Mouse (Mus musculus) forebrain, embryonic 10.5 days (tissue): ENCODE measurements at regions not wholly inside any gene's neighbourhood (a gene's known extent, or its start where the extent isn't known, plus 50 kb on each side); places are given as distances from the start of the nearest gene placed in this dataset.

Experiments
- DNase-seq: peaks from one replicate; pipeline ENCODE4 v3.0.0-alpha.2; 2017; ENCODE audit warnings: low spot score; ENCODE audit errors: extremely low spot score
- H3K27ac ChIP-seq: fragments of 300-500 bp; sonication (generic); 2 replicates; pipeline ENCODE4 v1.5.1; 2016; ENCODE audit warnings: mild to moderate bottlenecking
- H3K27me3 ChIP-seq: fragments of 300-500 bp; sonication (generic); 2 replicates; pipeline ENCODE4 v1.6.1; 2016; ENCODE audit warnings: mild to moderate bottlenecking; ENCODE audit not compliant: poor library complexity, severe bottlenecking
- H3K36me3 ChIP-seq: fragments of 300-500 bp; sonication (generic); replicated peaks from 2 replicates; pipeline ENCODE4 v1.6.1; 2016; ENCODE audit warnings: mild to moderate bottlenecking, moderate library complexity
- H3K4me1 ChIP-seq: fragments of 300-500 bp; sonication (generic); 2 replicates; pipeline ENCODE4 v1.6.1; 2016
- H3K4me3 ChIP-seq: fragments of 300-500 bp; sonication (generic); 2 replicates; pipeline ENCODE4 v1.5.1; 2016; ENCODE audit warnings: mild to moderate bottlenecking, moderate library complexity
- H3K9me3 ChIP-seq: fragments of 300-500 bp; sonication (generic); 2 replicates; pipeline ENCODE4 v1.6.1; 2016; ENCODE audit warnings: mild to moderate bottlenecking, moderate library complexity
- WGBS: fragments of 180-500 bp; shearing (Covaris S2); methylation state at CpG from one replicate; pipeline ENCODE4 v1.1.7; 2016; 5-methylcytosine and 5-hydroxymethylcytosine counted together

DNA sequence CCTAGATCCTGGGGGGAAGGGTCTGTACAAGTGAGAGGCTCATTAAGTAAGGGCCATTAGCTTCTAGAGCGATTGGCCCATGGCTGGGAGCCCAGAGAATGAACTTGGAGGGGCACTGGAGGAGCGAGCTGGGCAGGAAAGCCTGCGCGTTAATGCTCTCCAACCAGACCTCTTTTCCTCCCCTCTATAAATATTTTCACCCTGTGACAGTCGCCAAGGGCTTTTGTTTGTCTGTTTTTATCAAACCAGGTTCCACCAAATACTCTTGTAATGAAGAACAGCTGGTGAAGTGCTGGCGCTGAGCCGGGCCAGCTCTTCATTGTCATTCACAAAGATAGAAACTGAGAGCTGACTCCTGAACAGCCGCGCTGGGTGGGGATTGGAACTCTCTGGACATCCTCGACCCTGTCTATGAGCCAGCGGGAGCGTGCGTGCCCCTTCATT lies 63.9 kb upstream of the Ccn6 start:
- no peak for DNase-seq
- Histone ChIP-seq H3K9me3 (no peaks in the 10 kb centered on the region), H3K36me3 (no peaks in the 10 kb centered on the region), H3K27me3 (no peaks in the 10 kb centered on the region), H3K4me3 (no peak overlapping the region), H3K27ac (no peak overlapping the region), H3K4me1 (peaks cover 26% of the 10 kb centered on the region)
- WGBS: 34% methylated on average over 13 of the region's 13 CpGs

DNA sequence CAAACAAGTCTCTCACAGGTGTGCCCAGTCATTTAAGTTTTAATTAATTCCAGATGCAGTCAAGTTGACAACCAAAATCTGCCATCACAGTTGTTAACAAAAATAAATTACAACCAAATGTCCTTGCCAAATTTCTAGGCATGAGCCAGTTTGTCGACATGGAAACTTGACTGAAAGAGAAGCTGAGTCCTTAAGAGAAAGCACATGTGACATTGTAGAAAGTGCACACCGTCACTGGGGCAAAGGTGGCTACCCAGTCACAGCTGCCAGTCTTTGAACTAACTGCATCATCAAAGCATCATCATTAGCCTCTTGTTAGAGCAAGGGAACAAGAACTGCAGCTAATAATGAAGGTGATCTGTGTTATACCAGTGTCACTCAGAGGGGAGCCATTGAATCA lies 62.9 kb upstream of the Ccn6 start:
- 64% methylated on average over 2 of the region's 2 CpGs for WGBS
- no peak for DNase-seq
- Histone ChIP-seq H3K4me3 (no peak overlapping the region), H3K36me3 (no peaks in the 10 kb centered on the region), H3K9me3 (no peaks in the 10 kb centered on the region), H3K27me3 (no peaks in the 10 kb centered on the region), H3K27ac (no peak overlapping the region), H3K4me1 (peaks cover 26% of the 10 kb centered on the region)

DNA sequence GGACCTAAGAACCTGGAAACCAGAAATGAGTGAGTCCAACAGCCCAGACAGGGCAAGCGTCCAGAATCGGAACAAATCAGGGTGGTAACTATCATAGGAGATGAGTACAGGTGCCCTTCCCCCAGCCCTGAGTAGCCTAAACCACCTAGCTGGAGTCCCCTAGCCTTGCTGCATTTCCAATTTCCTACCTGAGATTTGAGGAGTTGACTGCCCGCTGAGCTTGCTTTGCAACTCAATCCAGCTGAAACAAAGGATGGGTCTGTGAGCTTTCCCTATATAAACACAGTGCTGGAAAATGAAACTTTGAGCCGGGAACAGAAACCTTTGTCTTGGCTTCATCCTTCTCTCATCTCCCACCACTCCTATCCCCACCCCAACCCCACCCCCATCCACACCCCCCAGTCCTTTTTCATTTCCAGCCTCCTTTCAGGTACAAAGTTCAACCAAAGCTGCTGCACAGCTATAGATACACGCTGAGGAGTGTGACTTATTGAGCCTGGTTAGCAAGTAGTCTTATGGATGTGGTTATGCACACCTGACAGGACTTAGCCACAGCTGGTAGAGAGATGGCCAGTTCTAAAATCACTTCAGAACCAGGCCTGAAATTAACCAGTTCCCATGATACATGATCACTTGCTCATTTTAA lies 61.0 kb upstream of the Ccn6 start:
- no peak overlapping the region for H3K27ac ChIP-seq
- H3K9me3 ChIP-seq: no peaks in the 10 kb centered on the region
- H3K27me3 ChIP-seq: no peaks in the 10 kb centered on the region
- WGBS: 39% methylated on average over 5 of the region's 5 CpGs
- no peak for DNase-seq
- H3K4me3 ChIP-seq: no peak overlapping the region
- H3K4me1 ChIP-seq: peaks cover 20% of the 10 kb centered on the region
- no peaks in the 10 kb centered on the region for H3K36me3 ChIP-seq

DNA sequence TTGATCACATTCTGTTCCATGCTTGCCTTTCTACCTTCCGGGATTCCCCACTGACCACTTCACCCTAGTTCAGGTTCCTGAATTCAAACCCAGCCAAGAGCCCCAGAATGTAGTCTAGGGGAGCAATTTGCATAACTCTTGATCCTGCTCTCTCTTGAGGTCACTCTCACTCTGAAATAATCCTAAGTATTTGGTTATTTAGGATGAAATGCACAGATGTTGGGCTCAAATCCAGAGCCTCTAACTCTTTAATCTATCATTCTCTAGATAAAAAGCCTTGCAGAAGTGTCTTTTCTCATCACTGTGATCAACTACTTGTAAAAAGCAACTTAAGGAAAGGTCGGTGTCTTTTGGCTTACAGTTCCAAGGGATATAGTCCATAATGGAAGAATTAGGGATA lies 57.4 kb upstream of the Ccn6 start:
- H3K4me3 ChIP-seq: no peak overlapping the region
- H3K36me3 ChIP-seq: no peaks in the 10 kb centered on the region
- no peaks in the 10 kb centered on the region for H3K27me3 ChIP-seq
- peaks cover 3% of the 10 kb centered on the region; the same call in 1 of the 2 replicates for H3K4me1 ChIP-seq
- H3K9me3 ChIP-seq: peaks cover 7% of the 10 kb centered on the region; the same call in 1 of the 2 replicates
- H3K27ac ChIP-seq: no peak overlapping the region
- no peak for DNase-seq
- 94% methylated on average over 2 of the region's 2 CpGs for WGBS

DNA sequence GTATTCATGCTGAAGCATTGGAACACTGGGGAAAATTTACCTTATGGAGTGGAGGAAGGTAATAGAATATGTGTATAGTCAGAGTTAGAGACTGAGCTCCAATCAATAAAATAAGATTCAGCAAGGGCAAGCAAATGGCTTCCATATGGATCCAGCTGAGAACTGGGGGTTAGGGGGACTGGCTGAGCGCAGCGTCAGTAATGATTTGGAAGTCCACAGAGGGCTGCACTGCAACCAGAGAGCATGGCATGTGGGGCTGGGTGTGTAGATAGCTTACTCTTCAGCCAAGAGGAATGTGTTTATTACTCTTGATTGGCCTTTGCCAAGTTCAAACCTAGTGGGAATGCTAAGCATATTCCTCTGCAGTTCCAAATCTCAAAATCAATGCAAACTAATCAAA lies 55.8 kb upstream of the Ccn6 start:
- WGBS: 87% methylated on average over 2 of the region's 2 CpGs
- no peaks in the 10 kb centered on the region for H3K27me3 ChIP-seq
- no peaks in the 10 kb centered on the region for H3K36me3 ChIP-seq
- H3K9me3 ChIP-seq: peaks cover 7% of the 10 kb centered on the region; the same call in 1 of the 2 replicates
- H3K4me3 ChIP-seq: no peak overlapping the region
- H3K4me1 ChIP-seq: peaks cover under 1% of the 10 kb centered on the region; the same call in 1 of the 2 replicates
- no peak overlapping the region for H3K27ac ChIP-seq
- DNase-seq: no peak

DNA sequence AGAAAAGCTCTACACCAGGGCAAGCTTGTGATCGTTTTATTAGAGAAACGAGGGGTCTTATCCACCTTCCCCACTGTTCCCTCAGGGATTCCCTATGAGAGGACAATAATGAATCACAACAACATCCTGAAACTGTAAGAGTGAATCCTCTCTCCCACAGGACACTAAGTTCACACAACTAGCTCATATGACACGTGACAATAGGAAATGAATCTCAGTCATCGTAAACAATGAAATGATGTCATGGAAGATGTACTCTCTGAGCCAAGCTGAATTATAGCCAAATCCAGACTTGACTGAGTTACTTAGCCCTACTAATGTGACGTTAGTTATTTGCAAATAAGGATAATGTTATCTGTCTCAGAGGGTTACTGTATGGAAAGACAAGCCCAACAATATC lies 54.6 kb upstream of the Ccn6 start:
- Histone ChIP-seq H3K36me3 (no peaks in the 10 kb centered on the region), H3K27me3 (no peaks in the 10 kb centered on the region), H3K27ac (no peak overlapping the region), H3K4me3 (no peak overlapping the region), H3K4me1 (no peaks in the 10 kb centered on the region), H3K9me3 (peaks cover 7% of the 10 kb centered on the region; the same call in 1 of the 2 replicates)
- no peak for DNase-seq
- WGBS: 92% methylated on average over 5 of the region's 5 CpGs

DNA sequence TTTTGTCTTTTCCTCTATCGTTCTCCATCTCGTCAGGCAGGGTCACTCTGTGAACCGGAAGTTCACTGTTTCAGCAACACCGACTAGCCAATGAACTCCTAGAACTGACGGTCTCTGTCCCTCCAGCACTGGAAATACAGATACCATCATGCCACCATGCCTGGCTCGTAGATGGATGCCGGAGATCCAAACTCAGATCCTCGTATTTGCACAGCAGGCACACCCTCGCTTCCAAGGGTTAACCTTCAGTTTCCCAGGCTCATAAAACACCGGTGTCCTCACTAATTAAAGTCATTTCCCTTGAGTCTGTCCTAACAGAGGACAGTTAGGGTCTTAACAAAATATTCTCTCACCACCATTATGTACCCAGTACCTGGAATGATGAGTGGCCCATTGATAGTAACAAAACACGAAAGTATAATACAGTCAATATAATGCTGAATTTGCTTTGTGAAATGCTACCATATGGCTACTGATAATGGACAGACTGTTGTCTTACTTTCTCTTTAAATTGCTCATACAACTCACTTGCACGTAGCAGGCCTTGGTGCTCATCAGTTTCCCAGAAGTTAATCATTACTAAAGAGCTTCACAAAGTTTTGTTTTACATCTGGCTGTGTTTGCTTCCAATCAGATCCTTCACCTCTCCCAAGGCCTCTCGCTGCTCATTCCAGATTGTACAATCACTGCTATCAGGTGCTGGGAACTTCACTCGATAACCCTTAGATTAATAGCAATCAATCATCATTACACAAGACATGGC lies 52.7 kb upstream of the Ccn6 start:
- DNase-seq: no peak
- H3K36me3 ChIP-seq: no peaks in the 10 kb centered on the region
- WGBS: 93% methylated on average over 14 of the region's 14 CpGs
- no peaks in the 10 kb centered on the region for H3K4me1 ChIP-seq
- no peak overlapping the region for H3K27ac ChIP-seq
- H3K27me3 ChIP-seq: no peaks in the 10 kb centered on the region
- H3K9me3 ChIP-seq: peaks cover 7% of the 10 kb centered on the region; the same call in 1 of the 2 replicates
- no peak overlapping the region for H3K4me3 ChIP-seq

DNA sequence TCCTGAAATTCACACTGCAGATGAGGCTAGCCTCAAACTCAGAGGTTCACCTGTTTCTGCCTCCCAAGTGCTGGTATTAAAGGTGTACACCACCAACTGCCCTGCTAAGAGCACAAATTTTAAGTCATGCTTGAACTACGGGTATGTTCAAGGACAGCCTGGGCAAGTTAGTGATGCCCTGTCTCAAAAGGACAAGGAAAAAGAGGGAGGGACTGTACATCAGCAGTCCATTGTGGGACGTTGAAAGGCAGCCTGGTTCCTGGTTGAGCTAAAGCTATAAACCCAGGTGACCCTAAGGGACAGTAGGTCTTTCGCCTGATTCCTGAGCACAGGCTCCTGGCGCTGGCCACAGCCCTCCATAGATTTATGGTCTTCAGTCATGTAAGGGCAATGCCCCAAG lies 51.0 kb upstream of the Ccn6 start:
- H3K36me3 ChIP-seq: no peaks in the 10 kb centered on the region
- H3K9me3 ChIP-seq: peaks cover 7% of the 10 kb centered on the region; the same call in 1 of the 2 replicates
- peaks cover 6% of the 10 kb centered on the region for H3K4me1 ChIP-seq
- DNase-seq: no peak
- WGBS: 89% methylated on average over 4 of the region's 4 CpGs
- no peaks in the 10 kb centered on the region for H3K27me3 ChIP-seq
- no peak overlapping the region for H3K4me3 ChIP-seq
- no peak overlapping the region for H3K27ac ChIP-seq
